Mouse (Mus musculus) kidney, adult 2 months (tissue): ENCODE results near the gene Dusp27.

Experiments
- CTCF ChIP-seq: fragments of 200-500 bp; conservative IDR thresholded peaks from 2 replicates; pipeline ENCODE4 v1.5.1; 2011; ENCODE audit warnings: low read depth, mild to moderate bottlenecking, control low read depth, low read length, moderate library complexity, mixed read lengths; ENCODE audit not compliant: insufficient read depth, insufficient read length
- POLR2A ChIP-seq: fragments of 200-500 bp; IDR thresholded peaks from one replicate; pipeline ENCODE4 v1.6.1; 2011; ENCODE audit warnings: low read depth, low read length, control low read depth

- no peak for TF ChIP-seq CTCF
- TF ChIP-seq POLR2A = no peak
These were observed 67.3 kb downstream of the Dusp27 start for GRCm38 (mm10) chr1:166060406-166060805.
